Mouse (Mus musculus): Measurements from ENCODE around the gene Ppp1r37. TPM values are rescaled to one million over a fixed set of nuclear protein-coding genes. Genes with fewer than 3 reads are reported as not detected.
A peak's percentile ranks its signal among the peaks of the same experiment; 100 is the strongest.
"Not testable (repeated sequence)": the region's sequence is repeated elsewhere in the genome, so short reads cannot be mapped to it uniquely, and the experiment has no call there.

Gene Ppp1r37
- 44.3 and 48.8 TPM in 2 replicates for polyA plus RNA-seq (2016; fragmentation: Nextera tagmentation; extraction: Ambion mirVana)

DNA sequence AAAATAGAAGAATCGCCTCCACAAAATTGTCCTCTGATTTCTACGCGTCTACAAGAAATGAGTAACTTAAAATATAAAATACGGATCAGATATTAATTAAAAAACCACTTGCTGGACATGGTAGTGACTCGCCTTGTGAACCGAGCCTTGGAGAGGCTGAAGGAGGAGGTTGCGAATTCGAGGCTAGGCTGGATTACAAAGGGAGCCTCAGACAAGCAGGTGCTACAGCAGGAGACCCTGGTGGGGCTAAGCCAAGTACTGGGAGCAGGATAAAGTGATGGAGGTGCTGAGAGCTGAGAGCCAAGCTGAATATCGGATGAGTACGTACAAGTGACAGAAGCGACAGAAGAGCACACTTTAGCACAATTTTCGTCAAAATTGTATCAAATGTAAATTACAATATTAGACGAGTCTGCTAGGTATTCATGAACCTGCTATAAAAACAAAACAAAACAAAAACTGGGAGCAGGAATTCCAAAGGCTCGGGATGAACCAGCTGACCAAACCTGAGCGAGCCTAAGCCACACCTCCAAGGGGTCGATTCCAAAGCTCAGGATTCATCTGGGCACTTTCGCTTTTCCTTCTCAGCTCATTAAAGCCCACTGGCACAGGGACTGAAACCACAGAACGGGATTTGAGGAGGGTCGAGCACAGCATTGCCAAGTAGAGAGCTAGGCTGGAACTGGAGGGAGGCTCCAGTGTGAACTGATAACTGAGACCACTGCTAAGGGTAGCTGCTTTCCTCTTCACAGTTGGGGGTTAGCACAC lies at the start of gene Ppp1r37:
Gene Ppp1r37, minus strand, starts transcription at position 434 of the 768 bp plus-strand sequence.
- H3K27me3 ChIP-seq (replicated peaks): no peaks in the 10 kb centered on the region
- peak within 1 kb of the TSS; percentile 63 for H3K27ac ChIP-seq
- 4% methylated on average over 19 of the region's 19 CpGs for WGBS
- peak; percentile 59 for ATAC-seq (ENCODE audit: low FRiP score, low read depth)
- peaks cover 32% of the 10 kb centered on the region for H3K36me3 ChIP-seq
- H3K9ac ChIP-seq: peak within 1 kb of the TSS; percentile 92
- H3K4me1 ChIP-seq: peaks cover 40% of the 10 kb centered on the region
- H3K4me2 ChIP-seq (replicated peaks): peak within 1 kb of the TSS; percentile 99
- H3K9me3 ChIP-seq: peaks cover 4% of the 10 kb centered on the region; the same call in 1 of the 2 replicates
- H3K4me3 ChIP-seq: peak within 1 kb of the TSS; percentile 80

DNA sequence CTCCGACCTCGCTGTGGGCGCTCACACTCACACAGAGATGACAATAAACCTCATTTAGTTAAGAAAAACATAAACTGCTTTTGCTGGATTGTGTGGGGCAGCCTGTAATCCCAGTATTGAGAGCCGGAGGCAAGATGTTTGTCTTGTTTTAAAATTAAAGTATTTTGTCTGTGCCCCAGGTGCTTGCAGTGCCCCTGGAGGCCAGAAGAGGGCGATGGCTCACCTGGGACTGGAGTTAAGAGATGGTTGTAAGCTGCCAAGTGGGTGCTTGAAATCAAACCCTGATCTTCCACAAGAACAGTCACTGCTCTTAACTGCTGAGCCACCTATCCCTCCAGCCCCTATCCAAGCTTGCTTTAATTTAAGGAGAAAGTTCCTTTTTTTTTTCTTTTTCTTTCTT lies 48.1 kb upstream of the Ppp1r37 start:
- H3K27me3 ChIP-seq (replicated peaks): no peaks in the 10 kb centered on the region
- H3K4me3 ChIP-seq: no peak overlapping the region
- no peak overlapping the region for H3K4me2 ChIP-seq (replicated peaks)
- WGBS: 75% methylated on average over 5 of the region's 5 CpGs
- H3K9ac ChIP-seq: no peak overlapping the region
- no peaks in the 10 kb centered on the region for H3K36me3 ChIP-seq
- ATAC-seq (ENCODE audit: low FRiP score, low read depth): no peak
- no peak overlapping the region for H3K27ac ChIP-seq
- H3K9me3 ChIP-seq: no peaks in the 10 kb centered on the region
- no peaks in the 10 kb centered on the region for H3K4me1 ChIP-seq

DNA sequence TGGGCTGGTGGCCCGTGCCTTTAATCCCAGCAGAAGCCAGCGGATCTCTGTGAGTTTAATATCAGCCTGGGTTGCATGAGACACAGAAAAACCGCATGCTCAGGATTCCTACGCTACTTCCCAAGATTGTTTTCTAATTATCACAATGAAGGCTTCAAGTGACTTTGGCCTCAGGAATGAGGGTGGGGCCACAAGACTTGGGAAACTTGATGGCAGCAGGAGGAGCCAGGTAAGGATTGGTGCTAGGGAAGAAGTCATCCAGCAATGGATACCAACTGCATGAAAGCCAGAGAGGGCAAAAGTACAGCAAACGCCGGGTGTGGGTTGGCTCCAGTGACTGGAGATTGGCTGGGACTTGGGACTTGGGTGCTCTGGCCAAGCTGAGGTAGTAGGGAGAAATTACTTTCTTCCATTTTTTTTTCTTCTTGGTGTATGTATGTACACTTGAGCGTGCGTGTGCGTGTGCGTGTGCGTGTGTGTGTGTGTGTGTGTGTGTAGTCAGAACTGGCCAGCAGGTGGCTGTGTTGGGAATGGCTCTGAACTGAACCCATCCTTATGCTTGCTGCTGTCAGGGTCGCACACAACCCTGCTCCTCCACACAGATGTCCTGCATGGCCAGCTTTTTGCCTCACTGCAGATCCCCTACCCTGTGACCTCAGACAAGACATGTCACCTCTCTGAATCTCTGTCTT lies 46.9 kb upstream of the Ppp1r37 start:
- no peaks in the 10 kb centered on the region for H3K9me3 ChIP-seq
- no peaks in the 10 kb centered on the region for H3K4me1 ChIP-seq
- no peak overlapping the region for H3K9ac ChIP-seq
- H3K27ac ChIP-seq: no peak overlapping the region
- no peaks in the 10 kb centered on the region for H3K36me3 ChIP-seq
- H3K27me3 ChIP-seq (replicated peaks): no peaks in the 10 kb centered on the region
- ATAC-seq (ENCODE audit: low FRiP score, low read depth): no peak
- WGBS: 91% methylated on average over 12 of the region's 12 CpGs
- no peak overlapping the region for H3K4me2 ChIP-seq (replicated peaks)
- H3K4me3 ChIP-seq: no peak overlapping the region

DNA sequence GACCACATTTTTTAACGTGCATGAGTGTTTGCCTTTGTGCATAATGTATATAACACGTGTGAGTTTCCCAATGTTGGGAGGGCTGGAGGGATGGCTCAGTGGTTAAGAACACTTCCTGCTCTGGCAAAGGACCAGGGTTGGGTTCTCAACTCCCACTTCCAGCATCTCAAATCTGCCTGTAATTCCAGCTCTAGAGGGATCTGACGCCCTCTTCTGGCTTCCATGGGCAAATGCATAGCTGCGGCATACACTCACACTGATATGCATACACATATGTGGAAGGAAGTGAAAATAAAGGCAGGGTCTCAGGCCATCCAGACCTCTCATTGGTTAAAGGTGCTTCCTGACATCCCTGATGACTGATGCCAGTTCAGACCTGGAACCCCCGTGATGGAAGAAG lies 44.4 kb upstream of the Ppp1r37 start:
- no peak overlapping the region for H3K4me2 ChIP-seq (replicated peaks)
- no peaks in the 10 kb centered on the region for H3K9me3 ChIP-seq
- H3K4me3 ChIP-seq: no peak overlapping the region
- WGBS: 84% methylated on average over 5 of the region's 5 CpGs
- H3K27me3 ChIP-seq (replicated peaks): no peaks in the 10 kb centered on the region
- H3K27ac ChIP-seq: no peak overlapping the region
- ATAC-seq (ENCODE audit: low FRiP score, low read depth): no peak
- no peak overlapping the region for H3K9ac ChIP-seq
- H3K36me3 ChIP-seq: 0 out of 2 replicates have a peak, but pooled peaks cover 3% of the 10 kb centered on the region
- H3K4me1 ChIP-seq: peaks cover 16% of the 10 kb centered on the region

DNA sequence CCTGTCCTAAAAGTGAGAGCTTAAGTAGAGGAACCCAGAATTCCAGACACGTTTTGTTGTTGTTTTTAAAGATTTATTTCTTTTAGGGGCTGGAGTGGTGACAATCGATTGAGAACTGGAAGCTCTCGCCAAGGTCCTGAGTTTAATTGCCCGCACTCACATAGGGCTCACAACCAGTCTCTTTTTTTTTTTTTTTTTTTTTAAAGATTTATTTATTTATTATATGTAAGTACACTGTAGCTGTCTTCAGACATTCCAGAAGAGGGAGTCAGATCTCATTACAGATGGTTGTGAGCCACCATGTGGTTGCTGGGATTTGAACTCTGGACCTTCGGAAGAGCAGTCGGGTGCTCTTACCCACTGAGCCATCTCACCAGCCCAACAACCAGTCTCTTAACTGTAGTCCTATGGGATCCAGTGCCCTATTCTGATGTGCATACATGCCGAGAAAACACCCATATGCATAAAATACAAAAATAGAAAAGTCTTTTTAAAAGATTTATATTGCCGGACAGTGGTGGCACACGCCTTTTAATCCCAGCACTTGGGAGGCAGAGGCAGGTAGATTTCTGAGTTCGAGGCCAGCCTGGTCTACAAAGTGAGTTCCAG lies 41.8 kb upstream of the Ppp1r37 start:
- not testable (repeated sequence) for H3K27ac ChIP-seq; H3K27me3 ChIP-seq (replicated peaks); H3K9ac ChIP-seq; ATAC-seq (ENCODE audit: low FRiP score, low read depth); H3K9me3 ChIP-seq
- WGBS: 57% methylated on average over 10 of the region's 10 CpGs
- H3K4me1 ChIP-seq: peaks cover 34% of the 10 kb centered on the region
- peaks cover 23% of the 10 kb centered on the region for H3K36me3 ChIP-seq
- peak overlapping the region; percentile 90 for H3K4me2 ChIP-seq (replicated peaks)
- H3K4me3 ChIP-seq: peak overlapping the region; percentile 94

GRCm38 (mm10) chr7:19603849-19604605 lies 41.2 kb upstream of the Ppp1r37 start, which contains the start of gene Clasrp:
TSS of gene Clasrp (minus strand) at chr7:19604486.
- Histone ChIP-seq H3K9me3 (no peaks in the 10 kb centered on the region), H3K36me3 (peaks cover 30% of the 10 kb centered on the region), H3K27me3 (replicated peaks) (no peaks in the 10 kb centered on the region), H3K4me1 (peaks cover 34% of the 10 kb centered on the region), H3K4me3 (peak within 1 kb of the TSS; percentile 94), H3K4me2 (replicated peaks) (peak within 1 kb of the TSS; percentile 90), H3K9ac (peak within 1 kb of the TSS; percentile 96), H3K27ac (no peak within 1 kb of the TSS; the same call in 1 of the 2 replicates)
- WGBS: 1% methylated on average over 57 of the region's 57 CpGs
- ATAC-seq (ENCODE audit: low FRiP score, low read depth): peak; percentile 96

- peaks cover 34% of the 10 kb centered on the region for H3K4me1 ChIP-seq
- 82% methylated on average over 12 of the region's 12 CpGs for WGBS
- peak overlapping the region; percentile 96; the same call in 1 of the 2 replicates for H3K9ac ChIP-seq
- no peak overlapping the region for H3K4me3 ChIP-seq
- no peaks in the 10 kb centered on the region for H3K27me3 ChIP-seq (replicated peaks)
- peak overlapping the region; percentile 90 for H3K4me2 ChIP-seq (replicated peaks)
- no peaks in the 10 kb centered on the region for H3K9me3 ChIP-seq
- peaks cover 38% of the 10 kb centered on the region for H3K36me3 ChIP-seq
- ATAC-seq (ENCODE audit: low FRiP score, low read depth): no peak
- no peak overlapping the region for H3K27ac ChIP-seq
Measured at GRCm38 (mm10) chr7:19603055-19603454, 40.2 kb upstream of the Ppp1r37 start.

- Histone ChIP-seq H3K9me3 (no peaks in the 10 kb centered on the region), H3K36me3 (peaks cover 54% of the 10 kb centered on the region), H3K9ac (no peak overlapping the region), H3K4me3 (no peak overlapping the region), H3K4me2 (replicated peaks) (no peak overlapping the region), H3K4me1 (peaks cover 34% of the 10 kb centered on the region), H3K27me3 (replicated peaks) (no peaks in the 10 kb centered on the region), H3K27ac (no peak overlapping the region)
- peak; percentile 25; the same call in 1 of the 2 replicates for ATAC-seq (ENCODE audit: low FRiP score, low read depth)
- WGBS: 59% methylated on average over 5 of the region's 5 CpGs
Measured at GRCm38 (mm10) chr7:19600562-19600961, 37.7 kb upstream of the Ppp1r37 start.

DNA sequence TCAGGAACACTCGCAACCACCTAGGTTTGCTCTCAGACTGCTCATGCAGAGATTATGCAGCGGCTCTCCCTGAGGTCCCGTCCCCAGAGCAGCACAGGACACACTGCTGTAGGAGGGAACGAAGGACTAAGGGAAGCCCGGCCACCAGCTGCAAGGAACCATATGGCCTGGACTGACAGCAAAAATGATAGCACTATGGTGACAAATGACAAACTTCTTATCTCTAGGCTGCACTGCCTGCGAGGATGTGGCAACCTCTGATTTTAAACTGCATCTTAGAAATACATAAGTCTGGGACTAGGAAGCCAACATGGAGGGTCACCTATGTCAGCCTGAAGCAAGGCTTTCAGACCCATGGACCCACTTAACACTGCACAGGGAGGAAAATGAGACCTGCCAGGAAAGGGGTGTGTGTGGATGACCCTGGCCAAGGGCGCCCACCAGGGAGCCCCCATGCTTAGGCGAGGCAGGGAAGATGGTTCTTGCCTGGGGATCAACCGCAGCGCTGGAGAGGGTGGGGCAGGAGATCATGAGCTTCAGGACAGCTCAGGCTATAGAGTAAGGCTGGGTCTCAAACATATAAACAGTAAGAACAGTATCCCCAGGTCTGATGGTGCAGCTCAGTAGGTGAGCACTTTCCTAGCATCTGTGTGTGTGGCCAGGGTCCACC lies 30.3 kb upstream of the Ppp1r37 start:
- no peaks in the 10 kb centered on the region for H3K27me3 ChIP-seq (replicated peaks)
- no peak overlapping the region for H3K9ac ChIP-seq
- no peak for ATAC-seq (ENCODE audit: low FRiP score, low read depth)
- H3K36me3 ChIP-seq: peaks cover 89% of the 10 kb centered on the region
- no peaks in the 10 kb centered on the region for H3K9me3 ChIP-seq
- no peak overlapping the region for H3K4me3 ChIP-seq
- H3K4me2 ChIP-seq (replicated peaks): no peak overlapping the region
- 93% methylated on average over 10 of the region's 10 CpGs for WGBS
- no peak overlapping the region for H3K27ac ChIP-seq
- no peaks in the 10 kb centered on the region for H3K4me1 ChIP-seq

DNA sequence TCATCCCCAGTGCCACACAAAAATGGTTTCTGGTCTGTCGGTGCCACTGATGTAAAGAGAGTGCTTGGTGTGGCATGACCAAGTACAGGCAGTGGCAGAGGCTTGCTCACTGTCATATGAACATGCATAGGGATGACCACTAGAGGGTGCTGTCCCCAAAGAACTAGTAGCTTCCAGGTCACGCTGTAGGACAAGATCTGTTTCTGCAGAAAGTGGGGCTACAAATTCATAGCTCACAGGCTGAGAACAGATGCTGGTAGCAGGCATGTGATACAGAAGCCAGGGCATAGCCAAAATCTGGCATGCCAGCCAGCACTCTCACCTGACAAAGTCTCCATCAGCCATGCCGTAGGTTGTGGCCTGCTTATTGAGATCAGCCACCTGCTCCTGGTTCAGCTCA lies 27.0 kb upstream of the Ppp1r37 start:
- WGBS: 63% methylated on average over 3 of the region's 3 CpGs
- no peak overlapping the region for H3K27ac ChIP-seq
- no peaks in the 10 kb centered on the region for H3K9me3 ChIP-seq
- H3K4me1 ChIP-seq: no peaks in the 10 kb centered on the region
- no peak overlapping the region for H3K4me3 ChIP-seq
- peaks cover 98% of the 10 kb centered on the region for H3K36me3 ChIP-seq
- no peak overlapping the region for H3K4me2 ChIP-seq (replicated peaks)
- H3K9ac ChIP-seq: no peak overlapping the region
- peak; percentile 46; the same call in 1 of the 2 replicates for ATAC-seq (ENCODE audit: low FRiP score, low read depth)
- no peaks in the 10 kb centered on the region for H3K27me3 ChIP-seq (replicated peaks)

GRCm38 (mm10) chr7:19589207-19589606 lies 26.3 kb upstream of the Ppp1r37 start:
- Histone ChIP-seq H3K27me3 (replicated peaks) (no peaks in the 10 kb centered on the region), H3K36me3 (peaks cover 100% of the 10 kb centered on the region), H3K27ac (no peak overlapping the region), H3K4me2 (replicated peaks) (no peak overlapping the region), H3K4me1 (no peaks in the 10 kb centered on the region), H3K9ac (no peak overlapping the region), H3K4me3 (no peak overlapping the region), H3K9me3 (no peaks in the 10 kb centered on the region)
- WGBS: 60% methylated on average over 3 of the region's 3 CpGs
- no peak for ATAC-seq (ENCODE audit: low FRiP score, low read depth)
